32 mouse cellular contexts compared by ENCODE assay signal in genomic region chr6:50590234-50590633, GRCm38 (mm10). TPM values are rescaled to one million over a fixed set of nuclear protein-coding genes. Genes with fewer than 3 reads are reported as not detected.
"Had no signal": no experiment of that assay in that cellular context is flagged by ENCODE, and none has a peak within 500 bp of the region (broad histone marks: within the 10 kb centered on the region; RNA-seq: fewer than 3 reads in every experiment).

No protein-coding gene starts in this region.

- H3K27me3 ChIP-seq: limb, embryonic 13.5 days; limb, embryonic 15.5 days; liver, embryonic 13.5 days; liver, embryonic 15.5 days; lung, embryonic 15.5 days; midbrain, embryonic 13.5 days; midbrain, embryonic 15.5 days; neural tube, embryonic 12.5 days had no signal

- H3K9ac ChIP-seq: limb, embryonic 12.5 days; limb, embryonic 13.5 days; limb, embryonic 15.5 days; liver, embryonic 13.5 days; liver, embryonic 14.5 days; liver, embryonic 15.5 days; lung, embryonic 14.5 days; lung, embryonic 15.5 days; midbrain, embryonic 12.5 days; midbrain, embryonic 13.5 days; midbrain, embryonic 15.5 days; neural tube, embryonic 12.5 days had no signal

- H3K36me3 ChIP-seq: limb, embryonic 10.5 days; limb, embryonic 12.5 days; limb, embryonic 15.5 days; liver, embryonic 13.5 days; liver, embryonic 15.5 days; lung, embryonic 15.5 days; midbrain, embryonic 12.5 days; midbrain, embryonic 15.5 days; neural tube, embryonic 12.5 days had no signal

- H3K9me3 ChIP-seq: limb, embryonic 10.5 days; limb, embryonic 12.5 days; limb, embryonic 13.5 days; limb, embryonic 15.5 days; liver, embryonic 13.5 days; liver, embryonic 15.5 days; lung, embryonic 15.5 days; midbrain, embryonic 10.5 days; midbrain, embryonic 12.5 days; midbrain, embryonic 15.5 days; neural tube, embryonic 12.5 days had no signal

- H3K4me2 ChIP-seq: limb, embryonic 12.5 days; limb, embryonic 13.5 days; limb, embryonic 15.5 days; liver, embryonic 11.5 days; liver, embryonic 13.5 days; liver, embryonic 15.5 days; lung, embryonic 14.5 days; lung, embryonic 15.5 days; midbrain, embryonic 11.5 days; midbrain, embryonic 12.5 days; midbrain, embryonic 13.5 days; midbrain, embryonic 15.5 days; neural tube, embryonic 12.5 days had no signal

- ATAC-seq: lung, postnatal 0 days; midbrain, embryonic 13.5 days; midbrain, embryonic 15.5 days; midbrain, embryonic 16.5 days had no signal

- DNase-seq: left cerebral cortex, postnatal 4 days; liver; liver, embryonic 13.5 days; lung, adult 18-20 months; lung, adult 2 months; lung, embryonic 14.5 days; lung, postnatal 10 days; lung, postnatal 14 days; lung, postnatal 36 days; lung, postnatal 4 days; midbrain, embryonic 14.5 days had no signal

- H3K4me1 ChIP-seq: limb, embryonic 15.5 days; midbrain, embryonic 10.5 days; midbrain, embryonic 12.5 days; midbrain, embryonic 13.5 days; neural tube, embryonic 12.5 days had no signal

- H3K27ac ChIP-seq: left cerebral cortex, adult 2 months; limb, embryonic 10.5 days; limb, embryonic 12.5 days; limb, embryonic 13.5 days; limb, embryonic 15.5 days; liver, embryonic 13.5 days; liver, embryonic 14.5 days; liver, embryonic 15.5 days; lung, embryonic 15.5 days; macrophage; midbrain, embryonic 10.5 days; midbrain, embryonic 12.5 days; midbrain, embryonic 13.5 days; midbrain, embryonic 15.5 days; neural tube, embryonic 12.5 days had no signal

- H3K4me3 ChIP-seq: left cerebral cortex, adult 2 months; limb, embryonic 10.5 days; limb, embryonic 12.5 days; limb, embryonic 13.5 days; limb, embryonic 15.5 days; liver, embryonic 13.5 days; liver, embryonic 15.5 days; lung, embryonic 15.5 days; megakaryocyte, embryonic 14.5 days; midbrain, embryonic 10.5 days; midbrain, embryonic 12.5 days; midbrain, embryonic 13.5 days; midbrain, embryonic 15.5 days; myocyte; neural tube, embryonic 12.5 days had no signal

RNA-seq across cellular contexts. Expression of gene 4921507P07Rik, which starts 6.2 kb away (rescaled TPM):
- total RNA-seq: liver, adult 2 months had no signal
- polyA plus RNA-seq: macrophage had no signal
